Mouse (Mus musculus): ENCODE measurements around the gene Tnfsfm13. TPM values are rescaled to one million over a fixed set of nuclear protein-coding genes. Genes with fewer than 3 reads are reported as not detected.
A peak's percentile ranks its signal among the peaks of the same experiment; 100 is the strongest.

Tnfsfm13 gene
- polyA plus RNA-seq, 1 experiment = 11.0 TPM

GRCm38 (mm10) chr11:69666665-69667005 lies 29.3 kb downstream of the Tnfsfm13 start:
- 93% methylated on average over 3 of the region's 3 CpGs for WGBS
- no peak for DNase-seq
- H3K27ac ChIP-seq (ENCODE audit: insufficient read depth, low read depth, low read length) = no peak overlapping the region
- H3K4me3 ChIP-seq (ENCODE audit: insufficient read depth, low read depth, low read length) = no peak overlapping the region
- peaks cover 6% of the 10 kb centered on the region; the same call in 1 of the 2 replicates for H3K36me3 ChIP-seq (ENCODE audit: control insufficient read depth, insufficient read depth, low read length)
- H3K4me1 ChIP-seq (ENCODE audit: control insufficient read depth, insufficient read depth, low read length) = peaks cover 8% of the 10 kb centered on the region; the same call in 1 of the 2 replicates
- TF ChIP-seq POLR2A (IDR thresholded peaks at IDR 0.05; ENCODE audit: low read depth, low read length) (no peak), CTCF (conservative IDR thresholded peaks at IDR 0.05; ENCODE audit: insufficient read depth, insufficient read length, low read depth, low read length) (no peak)
- H3K27me3 ChIP-seq (replicated peaks; ENCODE audit: control insufficient read depth, insufficient read depth, low read length) = no peaks in the 10 kb centered on the region

- TF ChIP-seq CTCF (conservative IDR thresholded peaks at IDR 0.05; ENCODE audit: insufficient read depth, insufficient read length, low read depth, low read length) (no peak), POLR2A (IDR thresholded peaks at IDR 0.05; ENCODE audit: low read depth, low read length) (no peak)
- WGBS = 39% methylated on average over 7 of the region's 7 CpGs
- Histone ChIP-seq H3K36me3 (ENCODE audit: control insufficient read depth, insufficient read depth, low read length) (peaks cover 6% of the 10 kb centered on the region; the same call in 1 of the 2 replicates), H3K27ac (ENCODE audit: insufficient read depth, low read depth, low read length) (no peak within 1 kb of the TSS), H3K4me3 (ENCODE audit: insufficient read depth, low read depth, low read length) (no peak within 1 kb of the TSS), H3K4me1 (ENCODE audit: control insufficient read depth, insufficient read depth, low read length) (peaks cover 11% of the 10 kb centered on the region; the same call in 1 of the 2 replicates), H3K27me3 (replicated peaks; ENCODE audit: control insufficient read depth, insufficient read depth, low read length) (no peaks in the 10 kb centered on the region)
- DNase-seq = peak; percentile 47
Measured at GRCm38 (mm10) chr11:69665961-69666664, 29.8 kb downstream of the Tnfsfm13 start, which contains the start of gene Cd68. Gene Cd68, minus strand, starts transcription at chr11:69666153.

GRCm38 (mm10) chr11:69665457-69665960 lies 30.4 kb downstream of the Tnfsfm13 start:
- no peak for TF ChIP-seq CTCF (conservative IDR thresholded peaks at IDR 0.05; ENCODE audit: insufficient read depth, insufficient read length, low read depth, low read length)
- TF ChIP-seq POLR2A (IDR thresholded peaks at IDR 0.05; ENCODE audit: low read depth, low read length) = no peak
- no peaks in the 10 kb centered on the region for H3K27me3 ChIP-seq (replicated peaks; ENCODE audit: control insufficient read depth, insufficient read depth, low read length)
- DNase-seq = no peak
- WGBS = 70% methylated on average over 9 of the region's 9 CpGs
- H3K36me3 ChIP-seq (ENCODE audit: control insufficient read depth, insufficient read depth, low read length) = peaks cover 6% of the 10 kb centered on the region; the same call in 1 of the 2 replicates
- H3K27ac ChIP-seq (ENCODE audit: insufficient read depth, low read depth, low read length) = no peak overlapping the region
- H3K4me3 ChIP-seq (ENCODE audit: insufficient read depth, low read depth, low read length) = no peak overlapping the region
- peaks cover 8% of the 10 kb centered on the region; the same call in 1 of the 2 replicates for H3K4me1 ChIP-seq (ENCODE audit: control insufficient read depth, insufficient read depth, low read length)

- TF ChIP-seq CTCF (conservative IDR thresholded peaks at IDR 0.05; ENCODE audit: insufficient read depth, insufficient read length, low read depth, low read length) (no peak), POLR2A (IDR thresholded peaks at IDR 0.05; ENCODE audit: low read depth, low read length) (no peak)
- H3K4me3 ChIP-seq (ENCODE audit: insufficient read depth, low read depth, low read length) = no peak overlapping the region
- DNase-seq = no peak
- no peaks in the 10 kb centered on the region for H3K27me3 ChIP-seq (replicated peaks; ENCODE audit: control insufficient read depth, insufficient read depth, low read length)
- no peak overlapping the region for H3K27ac ChIP-seq (ENCODE audit: insufficient read depth, low read depth, low read length)
- H3K4me1 ChIP-seq (ENCODE audit: control insufficient read depth, insufficient read depth, low read length) = peaks cover 6% of the 10 kb centered on the region; the same call in 1 of the 2 replicates
- WGBS = 85% methylated on average over 7 of the region's 7 CpGs
- peaks cover 6% of the 10 kb centered on the region; the same call in 1 of the 2 replicates for H3K36me3 ChIP-seq (ENCODE audit: control insufficient read depth, insufficient read depth, low read length)
Measured at GRCm38 (mm10) chr11:69664841-69665240, 31.1 kb downstream of the Tnfsfm13 start.

GRCm38 (mm10) chr11:69663795-69664194 lies 32.1 kb downstream of the Tnfsfm13 start:
- peak; percentile 54 for DNase-seq
- Histone ChIP-seq H3K36me3 (ENCODE audit: control insufficient read depth, insufficient read depth, low read length) (peaks cover 4% of the 10 kb centered on the region; the same call in 1 of the 2 replicates), H3K27ac (ENCODE audit: insufficient read depth, low read depth, low read length) (no peak overlapping the region; the same call in 1 of the 2 replicates), H3K4me3 (ENCODE audit: insufficient read depth, low read depth, low read length) (no peak overlapping the region), H3K27me3 (replicated peaks; ENCODE audit: control insufficient read depth, insufficient read depth, low read length) (no peaks in the 10 kb centered on the region), H3K4me1 (ENCODE audit: control insufficient read depth, insufficient read depth, low read length) (peaks cover 6% of the 10 kb centered on the region; the same call in 1 of the 2 replicates)
- WGBS = 67% methylated on average over 6 of the region's 6 CpGs
- no peak for TF ChIP-seq POLR2A (IDR thresholded peaks at IDR 0.05; ENCODE audit: low read depth, low read length)
- no peak for TF ChIP-seq CTCF (conservative IDR thresholded peaks at IDR 0.05; ENCODE audit: insufficient read depth, insufficient read length, low read depth, low read length)

- DNase-seq = no peak
- peak overlapping the region; percentile 89 for H3K27ac ChIP-seq (ENCODE audit: insufficient read depth, low read depth, low read length)
- WGBS = 70% methylated on average over 13 of the region's 13 CpGs
- no peaks in the 10 kb centered on the region for H3K27me3 ChIP-seq (replicated peaks; ENCODE audit: control insufficient read depth, insufficient read depth, low read length)
- H3K4me1 ChIP-seq (ENCODE audit: control insufficient read depth, insufficient read depth, low read length) = peaks cover 6% of the 10 kb centered on the region; the same call in 1 of the 2 replicates
- TF ChIP-seq CTCF (conservative IDR thresholded peaks at IDR 0.05; ENCODE audit: insufficient read depth, insufficient read length, low read depth, low read length) (no peak), POLR2A (IDR thresholded peaks at IDR 0.05; ENCODE audit: low read depth, low read length) (no peak)
- peaks cover 4% of the 10 kb centered on the region; the same call in 1 of the 2 replicates for H3K36me3 ChIP-seq (ENCODE audit: control insufficient read depth, insufficient read depth, low read length)
- peak overlapping the region; percentile 79 for H3K4me3 ChIP-seq (ENCODE audit: insufficient read depth, low read depth, low read length)
Measured at GRCm38 (mm10) chr11:69662967-69663671, 32.8 kb downstream of the Tnfsfm13 start.

Measured in kidney, adult 2 months (tissue).